Mouse (Mus musculus): ENCODE results near the gene Tmod2. TPM values are rescaled to one million over a fixed set of nuclear protein-coding genes. Genes with fewer than 3 reads are reported as not detected.

Gene Tmod2
- polyA plus RNA-seq, 1 experiment from 2014 or later, result 248 TPM

DNA sequence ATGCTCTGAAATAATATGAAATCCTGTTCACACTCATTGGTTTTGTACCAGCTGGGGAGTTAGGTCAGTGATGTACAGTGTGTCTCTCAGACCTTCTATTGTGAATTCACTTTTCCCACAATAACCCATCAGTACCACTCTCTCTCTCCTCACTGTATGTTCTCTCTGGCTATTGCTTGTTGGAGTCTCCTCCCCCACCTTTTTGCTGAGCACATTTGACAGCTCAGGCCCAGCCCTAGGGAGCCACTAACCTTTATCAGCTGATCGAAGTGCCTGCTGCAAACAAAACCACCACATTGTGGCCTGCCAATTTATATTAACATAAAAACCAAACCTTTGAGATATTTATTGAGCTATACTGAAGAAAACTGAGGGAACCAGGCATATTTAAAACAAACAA is 1.6 kb downstream of the Tmod2 start:
- Histone ChIP-seq H3K9ac (peak overlapping the region; percentile 87), H3K4me1 (replicated peaks; ENCODE audit: control insufficient read depth, insufficient read depth, low read length) (peaks cover 9% of the 10 kb centered on the region; the same call in 1 of the 2 replicates), H3K36me3 (replicated peaks; ENCODE audit: control insufficient read depth, insufficient read depth) (peaks cover 8% of the 10 kb centered on the region; the same call in 1 of the 2 replicates), H3K9me3 (ENCODE audit: control insufficient read depth, low read length) (peaks cover 3% of the 10 kb centered on the region; the same call in 1 of the 2 replicates), H3K4me2 (replicated peaks) (peak overlapping the region; percentile 56), H3K27ac (peak overlapping the region; percentile 84), H3K27me3 (ENCODE audit: control insufficient read depth, insufficient read depth, low read length) (no peaks in the 10 kb centered on the region), H3K4me3 (replicated peaks; ENCODE audit: low read length) (peak overlapping the region; percentile 83)
- peak; percentile 44 for ATAC-seq (ENCODE audit: low FRiP score)
- WGBS, result 8% methylated on average over 1 of the region's 1 CpGs
- peak; percentile 39 for DNase-seq (ENCODE audit: low spot score)

DNA sequence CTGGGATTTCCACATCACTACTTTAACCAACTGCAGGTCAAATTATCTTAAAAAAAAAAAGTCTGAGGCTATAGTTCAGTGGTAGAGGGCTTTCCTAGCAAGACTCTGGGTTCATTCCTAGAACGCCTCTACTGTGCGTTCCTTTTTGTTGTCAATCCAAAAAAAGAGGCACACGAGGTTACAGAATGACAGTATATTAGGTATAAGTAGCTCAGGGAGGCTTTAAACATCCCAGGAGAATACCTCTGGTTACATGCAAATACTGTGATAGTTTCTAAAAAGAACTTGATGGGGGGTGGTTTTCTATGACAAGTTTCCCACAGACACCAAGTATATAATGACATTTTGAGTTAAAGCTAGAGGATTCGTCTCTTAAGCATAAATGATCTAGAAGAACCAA is 3.6 kb downstream of the Tmod2 start:
- H3K27me3 ChIP-seq (ENCODE audit: control insufficient read depth, insufficient read depth, low read length), result no peaks in the 10 kb centered on the region
- no peak overlapping the region for H3K4me2 ChIP-seq (replicated peaks)
- 92% methylated on average over 4 of the region's 4 CpGs for WGBS
- no peak overlapping the region for H3K27ac ChIP-seq
- H3K4me3 ChIP-seq (replicated peaks; ENCODE audit: low read length), result no peak overlapping the region
- H3K36me3 ChIP-seq (replicated peaks; ENCODE audit: control insufficient read depth, insufficient read depth), result peaks cover 14% of the 10 kb centered on the region; the same call in 1 of the 2 replicates
- DNase-seq (ENCODE audit: low spot score) (no peak), ATAC-seq (ENCODE audit: low FRiP score) (no peak)
- H3K4me1 ChIP-seq (replicated peaks; ENCODE audit: control insufficient read depth, insufficient read depth, low read length), result peaks cover 9% of the 10 kb centered on the region; the same call in 1 of the 2 replicates
- no peak overlapping the region for H3K9ac ChIP-seq
- H3K9me3 ChIP-seq (ENCODE audit: control insufficient read depth, low read length), result peaks cover 3% of the 10 kb centered on the region; the same call in 1 of the 2 replicates

- Histone ChIP-seq H3K4me1 (replicated peaks; ENCODE audit: control insufficient read depth, insufficient read depth, low read length) (peaks cover 19% of the 10 kb centered on the region), H3K9ac (no peak overlapping the region), H3K27me3 (ENCODE audit: control insufficient read depth, insufficient read depth, low read length) (no peaks in the 10 kb centered on the region), H3K27ac (no peak overlapping the region), H3K9me3 (ENCODE audit: control insufficient read depth, low read length) (peaks cover 3% of the 10 kb centered on the region; the same call in 1 of the 2 replicates), H3K36me3 (replicated peaks; ENCODE audit: control insufficient read depth, insufficient read depth) (peaks cover 19% of the 10 kb centered on the region), H3K4me3 (replicated peaks; ENCODE audit: low read length) (no peak overlapping the region), H3K4me2 (replicated peaks) (no peak overlapping the region)
- DNase-seq (ENCODE audit: low spot score) (no peak), ATAC-seq (ENCODE audit: low FRiP score) (no peak)
- WGBS, result 62% methylated on average over 12 of the region's 12 CpGs
Observed at GRCm38 (mm10) chr9:75601510-75601909, 9.6 kb downstream of the Tmod2 start.

DNA sequence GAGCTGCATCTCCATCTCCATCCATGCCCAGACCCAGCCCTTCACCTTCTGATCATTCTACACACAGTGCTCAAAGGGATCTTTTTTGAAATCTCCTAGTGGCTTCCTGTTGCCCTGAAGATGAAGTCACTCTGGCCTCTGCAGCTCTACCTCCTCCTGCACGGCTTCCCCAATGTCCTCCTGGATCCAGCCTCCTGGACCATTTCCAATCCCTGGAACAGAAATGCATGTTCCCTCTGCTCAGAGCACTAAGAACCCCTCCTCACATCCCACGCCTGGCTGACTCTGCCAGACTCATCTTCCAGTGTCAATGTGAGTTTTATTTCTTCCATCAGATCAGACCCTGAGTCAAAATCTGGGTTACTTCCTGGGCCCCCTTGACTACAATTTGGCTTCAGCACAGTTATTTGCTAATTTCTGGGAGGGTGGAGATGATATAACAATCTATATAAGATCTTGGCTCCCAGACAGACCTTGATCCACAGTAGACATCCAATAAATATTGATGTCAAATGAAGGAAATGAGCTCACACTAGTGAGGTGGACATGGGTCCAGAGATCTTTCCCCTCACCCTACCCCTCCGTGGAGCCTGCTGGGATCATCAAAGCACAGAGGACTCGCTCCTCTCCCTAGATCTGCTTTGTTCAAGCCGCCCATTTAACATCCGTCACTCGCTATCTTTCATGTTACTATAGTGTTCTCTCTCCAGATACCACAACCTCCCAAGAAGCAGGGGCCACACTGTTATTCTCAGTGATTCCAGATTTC is 10.8 kb downstream of the Tmod2 start:
- no peak overlapping the region for H3K4me3 ChIP-seq (replicated peaks; ENCODE audit: low read length)
- H3K4me1 ChIP-seq (replicated peaks; ENCODE audit: control insufficient read depth, insufficient read depth, low read length), result peaks cover 19% of the 10 kb centered on the region
- no peak for DNase-seq (ENCODE audit: low spot score)
- H3K27ac ChIP-seq, result peak overlapping the region; percentile 18
- no peaks in the 10 kb centered on the region for H3K27me3 ChIP-seq (ENCODE audit: control insufficient read depth, insufficient read depth, low read length)
- no peak overlapping the region; the same call in 1 of the 2 replicates for H3K4me2 ChIP-seq (replicated peaks)
- H3K36me3 ChIP-seq (replicated peaks; ENCODE audit: control insufficient read depth, insufficient read depth), result peaks cover 26% of the 10 kb centered on the region
- no peak for ATAC-seq (ENCODE audit: low FRiP score)
- 55% methylated on average over 7 of the region's 7 CpGs for WGBS
- no peak overlapping the region for H3K9ac ChIP-seq
- peaks cover 3% of the 10 kb centered on the region; the same call in 1 of the 2 replicates for H3K9me3 ChIP-seq (ENCODE audit: control insufficient read depth, low read length)

GRCm38 (mm10) chr9:75599191-75599841 is 11.8 kb downstream of the Tmod2 start:
- ATAC-seq (ENCODE audit: low FRiP score), result peak; percentile 92

GRCm38 (mm10) chr9:75597596-75597995 is 13.5 kb downstream of the Tmod2 start:
- Histone ChIP-seq H3K4me2 (replicated peaks) (no peak overlapping the region), H3K4me3 (replicated peaks; ENCODE audit: low read length) (no peak overlapping the region), H3K4me1 (replicated peaks; ENCODE audit: control insufficient read depth, insufficient read depth, low read length) (peaks cover 19% of the 10 kb centered on the region), H3K9me3 (ENCODE audit: control insufficient read depth, low read length) (no peaks in the 10 kb centered on the region), H3K27me3 (ENCODE audit: control insufficient read depth, insufficient read depth, low read length) (no peaks in the 10 kb centered on the region), H3K27ac (no peak overlapping the region), H3K36me3 (replicated peaks; ENCODE audit: control insufficient read depth, insufficient read depth) (peaks cover 36% of the 10 kb centered on the region), H3K9ac (no peak overlapping the region)
- ATAC-seq (ENCODE audit: low FRiP score), result no peak
- no peak for DNase-seq (ENCODE audit: low spot score)
- WGBS, result 73% methylated on average over 4 of the region's 4 CpGs

More at GRCm38 (mm10) chr9:75599191-75599841, 11.8 kb downstream of the Tmod2 start:
- peak; percentile 81 for DNase-seq (ENCODE audit: low spot score)
- no peak overlapping the region for H3K4me2 ChIP-seq (replicated peaks)
- H3K27me3 ChIP-seq (ENCODE audit: control insufficient read depth, insufficient read depth, low read length), result no peaks in the 10 kb centered on the region
- H3K9me3 ChIP-seq (ENCODE audit: control insufficient read depth, low read length), result no peaks in the 10 kb centered on the region
- WGBS, result 40% methylated on average over 5 of the region's 5 CpGs
- no peak overlapping the region for H3K9ac ChIP-seq
- peaks cover 23% of the 10 kb centered on the region for H3K36me3 ChIP-seq (replicated peaks; ENCODE audit: control insufficient read depth, insufficient read depth)
- peak overlapping the region; percentile 18; the same call in 1 of the 2 replicates for H3K27ac ChIP-seq
- H3K4me1 ChIP-seq (replicated peaks; ENCODE audit: control insufficient read depth, insufficient read depth, low read length), result peaks cover 19% of the 10 kb centered on the region
- H3K4me3 ChIP-seq (replicated peaks; ENCODE audit: low read length), result no peak overlapping the region

- Histone ChIP-seq H3K9me3 (ENCODE audit: control insufficient read depth, low read length) (no peaks in the 10 kb centered on the region), H3K4me1 (replicated peaks; ENCODE audit: control insufficient read depth, insufficient read depth, low read length) (peaks cover 19% of the 10 kb centered on the region), H3K4me3 (replicated peaks; ENCODE audit: low read length) (no peak overlapping the region), H3K27me3 (ENCODE audit: control insufficient read depth, insufficient read depth, low read length) (no peaks in the 10 kb centered on the region), H3K36me3 (replicated peaks; ENCODE audit: control insufficient read depth, insufficient read depth) (peaks cover 41% of the 10 kb centered on the region), H3K27ac (no peak overlapping the region), H3K9ac (no peak overlapping the region), H3K4me2 (replicated peaks) (no peak overlapping the region)
- ATAC-seq (ENCODE audit: low FRiP score) (no peak), DNase-seq (ENCODE audit: low spot score) (no peak)
- 93% methylated on average over 13 of the region's 13 CpGs for WGBS
Observed at GRCm38 (mm10) chr9:75597036-75597435, 14.1 kb downstream of the Tmod2 start.

DNA sequence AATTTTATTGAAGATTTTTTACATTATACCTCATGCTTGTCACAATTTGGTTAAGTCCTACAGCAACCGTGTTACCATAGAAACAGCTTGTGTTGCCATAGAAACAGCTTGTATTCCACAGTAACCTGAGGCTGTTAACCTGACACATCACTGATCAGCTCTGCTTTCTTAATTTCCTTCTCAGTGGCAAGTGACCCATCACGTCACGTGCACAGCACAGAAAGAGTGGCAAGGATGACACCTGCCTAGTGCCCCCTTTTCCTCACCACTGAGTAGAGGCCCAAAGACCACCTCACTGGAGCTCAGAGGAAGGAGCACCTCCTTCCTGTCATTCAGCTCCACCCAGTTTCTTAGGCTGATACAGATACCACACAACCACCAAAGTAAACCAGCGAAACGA is 17.6 kb downstream of the Tmod2 start:
- H3K27me3 ChIP-seq (ENCODE audit: control insufficient read depth, insufficient read depth, low read length), result no peaks in the 10 kb centered on the region
- DNase-seq (ENCODE audit: low spot score) (no peak), ATAC-seq (ENCODE audit: low FRiP score) (peak; percentile 44; the same call in 1 of the 2 replicates)
- H3K4me2 ChIP-seq (replicated peaks), result no peak overlapping the region
- no peak overlapping the region for H3K9ac ChIP-seq
- H3K9me3 ChIP-seq (ENCODE audit: control insufficient read depth, low read length), result no peaks in the 10 kb centered on the region
- no peaks in the 10 kb centered on the region for H3K4me1 ChIP-seq (replicated peaks; ENCODE audit: control insufficient read depth, insufficient read depth, low read length)
- peaks cover 77% of the 10 kb centered on the region for H3K36me3 ChIP-seq (replicated peaks; ENCODE audit: control insufficient read depth, insufficient read depth)
- H3K27ac ChIP-seq, result 0 out of 2 replicates have a peak overlapping the region, but pooled peaks have one; percentile 9
- 72% methylated on average over 5 of the region's 5 CpGs for WGBS
- no peak overlapping the region for H3K4me3 ChIP-seq (replicated peaks; ENCODE audit: low read length)

Data from hindbrain, embryonic 14.5 days (tissue).